Mouse (Mus musculus): ENCODE results near the gene Tgif1. TPM values are rescaled to one million over a fixed set of nuclear protein-coding genes. Genes with fewer than 3 reads are reported as not detected.
A peak's percentile ranks its signal among the peaks of the same experiment; 100 is the strongest.

Gene Tgif1
- total RNA-seq, 2 experiments from 2014 or later, result 2.6 to 4.6 TPM

DNA sequence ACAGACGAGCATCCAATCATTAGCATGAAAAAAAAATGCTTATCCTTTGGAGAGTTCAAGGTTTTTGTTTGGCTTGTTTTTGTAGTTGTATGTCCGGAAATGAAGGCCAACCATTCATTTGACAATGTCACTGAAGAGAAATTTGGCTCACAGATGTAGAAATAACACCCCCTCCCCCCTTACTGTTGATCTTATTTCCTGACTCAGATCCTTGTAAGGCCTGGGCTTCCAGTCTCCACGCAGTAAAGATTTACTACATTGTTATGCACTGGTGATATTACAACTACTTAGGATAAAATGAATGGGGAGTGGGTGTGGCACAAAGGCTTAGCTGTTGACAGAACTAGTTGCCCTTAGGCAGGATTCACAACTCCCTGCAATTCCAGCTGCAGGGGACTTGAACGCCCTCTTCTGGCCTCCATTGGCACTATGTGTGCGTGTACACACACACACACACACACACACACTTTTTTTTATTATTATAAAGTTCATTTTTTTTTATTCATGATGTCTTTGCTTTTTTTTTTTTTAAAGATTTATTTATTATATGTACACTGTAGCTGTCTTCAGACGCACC lies 13.3 kb upstream of the Tgif1 start:
- no peak for DNase-seq

DNA sequence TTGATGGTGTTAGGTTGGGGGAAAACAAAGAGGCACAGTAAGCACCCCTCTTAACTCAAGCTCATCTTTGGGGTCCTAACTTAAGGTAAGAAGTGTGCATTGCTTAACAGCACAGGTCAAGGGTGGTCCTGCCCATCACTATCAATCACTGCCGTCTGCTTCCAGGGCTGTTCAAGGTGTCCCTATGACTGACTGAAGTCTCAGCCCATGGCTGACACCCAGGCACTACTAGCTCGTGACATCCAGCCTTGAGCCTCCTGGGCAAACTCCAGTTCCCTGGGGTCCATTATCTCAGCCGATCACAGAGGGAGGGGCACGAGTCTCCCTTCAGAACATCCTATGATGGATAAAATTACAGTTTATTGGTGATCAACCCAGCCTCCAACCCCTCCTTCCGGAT lies 12.7 kb upstream of the Tgif1 start:
- DNase-seq, result no peak

DNA sequence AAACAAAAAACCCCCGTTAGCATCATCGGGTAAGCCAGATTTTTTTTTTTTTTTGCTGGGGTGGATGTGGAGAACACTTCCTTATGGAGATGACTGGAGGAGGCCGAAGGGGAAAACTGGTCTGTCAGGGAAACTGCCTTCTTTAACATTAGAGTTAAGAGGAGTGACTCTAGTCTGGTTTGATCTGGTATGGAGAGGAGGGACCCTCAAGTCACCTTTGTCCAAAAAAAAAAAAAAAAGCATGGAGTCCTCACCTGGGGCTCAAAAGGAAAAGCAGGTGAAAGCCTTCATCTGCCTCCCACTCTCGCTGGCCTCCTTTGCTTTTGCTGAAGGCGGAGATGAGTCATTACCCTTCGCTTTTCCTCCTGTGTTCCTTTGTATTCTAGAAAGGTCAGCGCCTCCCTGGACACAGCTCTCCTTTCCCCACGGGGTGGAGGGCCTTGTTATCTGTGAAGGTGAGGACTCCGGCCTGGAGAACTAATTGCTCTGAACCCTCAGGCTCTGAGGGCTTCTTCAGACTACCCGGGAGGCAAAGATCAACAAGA lies 11.8 kb upstream of the Tgif1 start:
- no peak for DNase-seq

DNA sequence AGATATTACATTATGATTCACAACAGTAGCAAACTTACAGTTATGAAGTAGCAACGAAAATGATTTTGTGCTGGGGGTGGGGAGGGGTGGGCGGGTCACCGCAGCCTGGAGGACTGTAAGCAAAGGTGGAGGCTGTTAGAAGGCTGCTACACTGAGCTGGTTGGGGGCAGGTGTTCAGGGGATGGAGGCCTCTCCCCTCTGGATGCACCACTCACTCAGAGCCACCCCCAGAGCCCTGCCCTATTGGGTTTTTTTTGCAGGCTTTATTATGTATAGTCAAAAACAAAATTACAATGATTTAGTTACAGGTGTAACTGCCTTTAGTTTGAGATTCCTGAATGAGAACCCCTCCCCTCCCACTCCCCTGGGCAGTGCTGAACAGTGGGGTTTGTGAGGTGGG lies 11.3 kb upstream of the Tgif1 start:
- DNase-seq, result no peak

DNA sequence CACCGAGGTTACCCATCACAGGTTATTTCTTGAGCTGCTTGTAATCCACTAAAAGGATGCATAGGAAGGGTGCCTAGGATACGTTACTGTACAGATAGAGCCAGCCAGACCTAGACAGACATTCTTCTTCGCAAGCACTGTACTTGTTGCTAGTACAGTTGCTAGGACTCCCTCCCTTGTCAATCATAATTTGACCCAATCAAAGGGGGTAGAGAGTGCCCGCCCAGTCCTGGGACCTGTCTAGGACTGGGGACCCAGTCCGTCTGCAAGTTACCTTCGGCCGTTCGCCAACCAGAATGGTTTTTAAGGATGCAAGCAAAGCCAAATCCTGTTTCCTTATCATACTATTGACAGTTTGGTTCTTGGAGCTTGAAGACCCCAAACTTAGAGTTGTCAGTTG lies 10.8 kb upstream of the Tgif1 start:
- DNase-seq, result no peak

DNA sequence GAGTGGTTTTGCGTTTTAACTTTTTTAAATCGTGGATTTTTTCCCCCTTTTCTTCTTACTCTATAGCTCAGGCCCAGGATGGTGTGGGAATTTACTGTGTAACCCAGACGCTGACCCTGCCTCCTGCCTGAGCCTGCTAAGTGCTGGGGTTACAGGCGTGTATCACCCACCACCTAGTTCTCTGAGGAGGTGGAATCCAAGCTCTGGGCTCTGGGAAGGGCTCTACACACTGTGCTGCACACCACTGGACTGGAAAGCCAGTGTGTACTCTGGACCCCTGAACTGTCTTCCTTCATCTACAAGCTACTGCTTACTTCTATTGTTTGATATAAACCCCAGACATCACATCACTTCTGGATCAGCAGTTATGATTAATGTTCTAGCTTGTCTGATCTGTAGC lies 5.5 kb upstream of the Tgif1 start:
- DNase-seq, result no peak

DNA sequence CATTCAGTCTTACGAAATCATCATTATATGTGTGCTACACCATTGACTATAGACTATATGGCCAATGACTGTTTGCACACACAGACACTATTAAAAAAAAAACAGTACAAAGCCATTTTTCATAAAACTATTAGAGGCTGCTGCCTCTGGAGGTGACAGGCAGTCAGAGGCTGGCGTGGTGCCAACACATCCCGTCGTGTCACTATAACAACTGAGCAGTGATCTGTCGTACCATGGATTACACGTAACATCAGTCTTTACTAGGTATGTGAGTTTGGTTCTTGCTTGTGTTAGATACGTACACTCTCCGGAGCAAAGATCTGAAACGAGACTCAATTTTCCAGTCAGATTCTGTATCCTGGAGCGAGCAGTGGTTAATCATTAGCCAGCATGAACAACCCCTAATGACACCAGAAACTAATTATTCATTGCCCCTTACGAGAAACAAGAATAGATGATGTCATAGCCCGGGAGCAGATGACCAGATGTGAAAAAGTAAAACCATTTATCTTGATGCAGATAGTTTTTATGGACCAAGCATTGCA lies 3.6 kb upstream of the Tgif1 start:
- DNase-seq, result no peak

DNA sequence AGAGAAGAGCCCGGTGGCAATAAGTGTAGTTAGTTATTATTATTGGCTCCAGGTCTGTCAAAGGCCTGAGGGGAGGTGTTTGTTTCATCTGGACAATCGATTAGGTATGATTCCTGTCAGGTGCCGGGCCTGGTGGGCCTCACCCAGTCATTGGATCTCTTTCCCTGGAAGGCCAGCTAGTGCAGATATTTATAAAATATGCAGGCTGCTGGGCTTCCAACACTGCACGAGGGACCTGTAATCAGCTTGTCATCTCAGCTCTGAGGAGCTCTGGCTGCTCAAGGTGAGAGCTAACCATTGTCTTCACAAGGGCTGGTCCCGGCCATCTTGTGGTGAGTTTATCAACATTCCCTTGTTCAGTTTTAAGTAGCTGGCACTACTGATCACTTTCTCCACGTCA lies 675 bp upstream of the Tgif1 start:
- peak; percentile 22 to 33 for DNase-seq

DNA sequence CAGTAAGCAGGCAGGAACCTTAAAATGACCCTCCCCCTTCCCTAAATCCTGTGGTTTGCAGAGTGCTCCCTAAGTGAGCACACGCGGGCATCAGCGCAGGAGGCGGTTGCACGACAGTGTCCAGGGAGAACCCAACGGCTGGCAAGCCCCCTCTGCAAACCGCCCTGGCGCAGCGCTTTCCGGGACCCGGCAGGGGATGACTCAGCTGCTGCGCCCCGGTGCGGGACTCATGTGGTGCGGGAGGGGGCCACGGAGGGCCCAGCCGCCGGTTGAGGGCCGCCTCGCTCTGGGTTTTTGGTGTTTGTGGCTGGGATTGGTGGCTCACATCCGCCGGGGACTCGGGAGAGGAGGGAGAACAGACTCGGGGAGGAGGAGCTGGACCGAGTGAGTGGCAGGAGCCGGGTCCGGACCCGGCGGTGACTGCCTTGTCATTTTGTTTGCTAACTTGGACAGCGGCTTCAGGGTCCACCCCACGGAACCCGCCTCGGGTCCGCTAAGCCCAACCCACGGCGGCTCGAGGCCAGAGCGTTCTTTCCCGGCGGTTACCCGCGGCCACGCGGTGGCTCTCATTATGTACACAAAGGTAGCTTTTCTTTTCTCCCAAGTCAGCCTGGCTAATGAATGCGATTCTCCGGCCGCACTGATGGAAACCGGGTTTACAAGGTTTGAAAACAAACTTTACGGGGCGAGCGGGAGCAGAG lies 510 bp downstream of the Tgif1 start:
- DNase-seq, result peak; percentile 90 to 93

DNA sequence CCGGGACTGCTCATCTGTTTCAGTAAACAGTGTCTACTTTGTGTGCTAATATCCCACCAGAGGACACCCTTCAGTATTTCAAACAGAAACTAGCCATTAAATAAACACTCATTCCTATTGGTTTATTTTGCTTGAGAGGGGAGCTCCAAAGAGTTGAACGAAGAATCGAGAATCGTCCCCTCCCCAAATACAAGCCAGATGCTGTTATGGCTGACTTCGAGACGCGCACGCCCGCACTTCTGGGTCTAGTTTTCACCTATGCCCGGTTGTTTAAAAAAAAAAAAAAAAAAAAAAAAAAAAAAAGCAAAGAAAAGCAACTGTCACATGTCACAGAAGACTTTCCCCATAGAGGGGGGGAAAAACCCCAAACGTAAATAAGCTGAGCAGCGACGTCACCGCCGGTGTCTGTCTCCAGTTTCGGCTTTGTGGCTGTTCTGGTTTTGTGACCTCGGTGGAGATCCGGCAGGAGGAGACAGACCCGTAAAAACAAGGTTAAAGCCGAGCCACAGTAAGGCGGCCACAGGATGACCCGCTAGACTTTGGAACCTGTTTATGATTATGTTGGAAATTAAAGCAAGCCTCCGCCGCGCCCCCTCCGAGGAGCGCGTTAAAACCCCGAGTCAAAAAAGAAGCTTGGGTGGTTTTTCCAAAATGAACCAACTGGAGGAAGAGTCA lies 1.2 kb downstream of the Tgif1 start:
- peak; percentile 69 to 75 for DNase-seq

DNA sequence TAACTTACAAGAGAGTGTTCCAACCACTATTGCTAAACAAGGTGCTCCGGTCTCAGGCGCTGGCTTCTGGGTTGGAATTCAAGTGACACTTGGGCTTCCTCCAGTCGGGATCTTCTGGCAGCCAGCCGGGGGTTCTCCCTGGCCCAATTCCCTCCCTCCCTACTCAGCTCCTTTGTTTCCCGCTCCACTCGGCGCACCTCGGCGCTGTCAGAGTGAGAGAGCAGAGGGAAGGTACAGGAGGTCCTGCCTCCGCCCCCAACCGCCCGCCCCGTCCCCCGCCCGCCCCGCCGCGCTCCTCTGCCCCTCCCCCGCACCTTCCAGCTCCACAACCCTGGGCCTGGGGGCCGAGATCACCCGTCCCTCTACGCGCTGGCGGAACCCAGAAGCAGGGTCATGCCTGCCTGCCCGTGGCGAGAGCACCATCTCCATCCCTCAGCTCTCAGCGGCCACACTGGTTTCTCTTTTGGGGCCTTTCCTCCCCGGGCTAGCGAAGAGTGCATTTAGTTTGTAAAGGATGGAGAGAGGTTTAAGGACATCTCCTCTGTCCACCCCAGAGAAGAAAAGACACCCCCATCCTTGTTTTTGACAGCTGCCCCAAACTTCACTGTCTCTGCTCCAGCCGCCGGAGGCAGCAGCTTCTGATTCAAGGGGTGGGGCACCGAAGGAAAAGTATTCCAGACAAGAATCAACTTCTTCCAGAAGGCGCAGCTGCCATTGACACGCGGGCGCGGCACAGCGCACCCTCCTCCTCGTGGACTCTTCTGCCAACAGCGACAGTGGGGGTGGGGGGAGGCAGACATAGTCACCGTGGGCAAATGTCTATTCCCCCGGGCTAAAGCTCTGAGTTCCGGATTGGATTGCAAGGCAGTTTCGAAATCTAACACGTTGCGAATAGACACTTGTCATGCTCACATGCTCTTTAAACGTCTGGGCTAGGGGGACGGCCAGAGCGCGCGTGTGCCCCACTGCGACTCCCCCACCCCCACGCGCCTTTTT lies 2.1 kb downstream of the Tgif1 start:
- DNase-seq, result peak; percentile 82 to 87

DNA sequence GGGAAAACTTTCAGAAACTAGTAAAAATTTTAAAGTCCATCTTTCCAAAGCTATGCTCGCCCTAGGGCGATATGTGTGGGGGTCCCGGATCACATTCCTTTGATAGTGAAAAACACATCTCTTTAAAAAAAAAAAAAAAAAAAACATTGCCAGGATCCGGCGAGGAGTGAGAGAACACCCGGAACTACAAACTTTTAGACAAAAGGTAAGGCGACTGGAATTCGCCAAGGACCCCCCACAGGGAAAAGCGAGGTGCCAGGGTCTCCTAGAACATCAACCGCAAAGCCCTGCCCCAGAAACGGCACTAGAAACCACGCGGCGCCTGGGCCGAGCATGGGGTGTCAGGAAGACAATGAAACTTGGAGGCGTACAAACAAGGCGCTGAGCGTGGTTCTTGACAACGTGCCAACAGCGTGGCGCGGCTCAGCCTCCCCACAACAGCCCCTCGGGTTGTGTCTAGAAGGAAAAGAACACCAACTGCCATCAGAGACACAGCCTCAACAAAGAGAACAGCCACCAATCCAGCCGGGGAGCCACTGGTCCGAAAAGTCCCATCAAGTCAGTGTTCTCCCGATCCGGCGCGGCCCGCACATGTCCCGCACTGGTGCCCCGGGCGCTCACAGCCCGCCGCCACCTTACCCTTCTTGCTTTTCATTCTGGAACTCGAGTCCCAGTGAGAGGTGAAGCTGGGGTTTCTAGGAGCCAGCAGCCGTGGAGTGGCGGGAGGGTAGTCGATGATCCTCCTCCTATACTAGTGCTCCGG lies 2.9 kb downstream of the Tgif1 start:
- peak; percentile 68 to 83 for DNase-seq

DNA sequence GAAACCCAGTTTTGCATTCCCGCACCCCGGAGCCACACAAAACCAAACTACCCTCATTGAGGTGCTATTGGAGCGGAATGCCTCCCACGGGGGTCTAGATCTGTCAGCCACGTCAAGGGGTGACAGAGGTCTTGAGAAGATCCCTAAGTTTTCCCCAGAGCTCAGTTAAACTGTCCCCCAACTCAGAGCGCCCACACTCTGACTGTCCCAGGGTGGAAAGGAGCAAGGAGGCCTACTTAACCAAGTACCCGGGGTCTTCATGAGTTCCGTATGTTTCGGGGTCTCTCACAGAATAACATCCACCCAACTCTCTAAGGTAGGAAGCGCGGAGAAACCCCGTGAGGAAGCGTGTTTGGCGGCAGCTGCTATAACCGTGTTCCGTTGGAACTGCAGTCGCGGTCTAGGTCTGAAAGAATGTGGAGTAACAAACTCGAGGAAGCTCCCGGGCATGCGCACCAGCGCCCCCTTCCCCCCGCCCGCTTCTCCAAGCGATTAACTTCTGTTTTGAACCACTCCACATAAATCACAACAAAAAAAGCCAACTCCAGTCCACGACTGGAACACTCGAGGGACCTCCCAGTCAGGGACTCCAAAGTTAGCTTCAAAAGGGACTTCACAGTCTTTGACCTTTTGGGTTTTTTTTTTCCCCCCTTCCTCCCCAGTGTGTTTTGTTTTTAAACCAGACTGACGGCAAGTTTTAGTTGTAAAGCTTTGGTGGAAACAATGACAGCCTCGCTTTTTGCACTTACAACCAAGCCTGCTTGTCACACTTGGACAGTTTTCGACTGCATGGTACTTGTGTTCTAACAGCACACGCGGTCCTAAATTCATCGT lies 3.7 kb downstream of the Tgif1 start:
- peak; percentile 92 to 94 for DNase-seq

DNA sequence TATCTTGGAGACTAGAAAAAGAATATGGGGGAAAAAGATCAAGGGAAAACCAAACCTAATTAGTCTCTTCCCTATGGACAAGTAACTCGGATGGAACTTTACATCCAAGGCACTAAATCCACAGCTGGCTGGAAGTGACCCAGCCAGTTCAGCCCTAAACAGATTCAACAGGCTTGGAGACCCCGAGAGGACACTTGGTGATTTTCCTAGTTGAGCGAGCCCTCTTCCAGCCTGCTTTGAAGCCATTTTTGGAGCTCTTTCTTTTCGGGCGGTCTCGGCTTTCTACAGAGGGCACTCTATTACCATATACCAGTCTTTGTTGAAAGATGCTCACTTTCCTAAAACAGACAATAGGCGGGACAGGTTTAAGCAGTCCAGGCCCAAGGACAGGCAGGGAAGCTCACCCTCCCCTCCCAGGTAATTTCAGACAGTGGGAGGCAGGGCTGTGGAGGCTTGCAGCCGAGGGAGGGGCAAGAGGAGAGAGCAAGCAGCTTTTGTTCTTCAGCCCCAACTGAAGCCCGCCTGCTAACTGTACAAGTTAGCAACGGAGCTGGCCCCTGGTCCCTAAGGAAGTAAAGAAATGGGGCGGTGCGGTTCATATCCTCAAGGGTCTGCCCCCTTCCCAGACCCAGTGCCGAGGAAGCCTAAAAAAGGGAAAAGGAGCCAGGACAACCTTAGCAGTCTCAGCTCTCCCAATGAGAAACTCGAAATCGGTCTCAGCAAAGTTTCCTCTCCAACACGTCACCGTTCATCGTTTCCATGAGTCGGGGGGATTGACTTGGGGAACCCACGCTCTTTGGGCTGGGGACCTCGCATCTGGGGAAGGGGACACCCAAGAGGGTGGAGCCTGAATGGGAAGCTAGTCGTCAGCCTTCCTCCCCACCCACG lies 4.6 kb downstream of the Tgif1 start:
- DNase-seq, result peak; percentile 66 to 80

DNA sequence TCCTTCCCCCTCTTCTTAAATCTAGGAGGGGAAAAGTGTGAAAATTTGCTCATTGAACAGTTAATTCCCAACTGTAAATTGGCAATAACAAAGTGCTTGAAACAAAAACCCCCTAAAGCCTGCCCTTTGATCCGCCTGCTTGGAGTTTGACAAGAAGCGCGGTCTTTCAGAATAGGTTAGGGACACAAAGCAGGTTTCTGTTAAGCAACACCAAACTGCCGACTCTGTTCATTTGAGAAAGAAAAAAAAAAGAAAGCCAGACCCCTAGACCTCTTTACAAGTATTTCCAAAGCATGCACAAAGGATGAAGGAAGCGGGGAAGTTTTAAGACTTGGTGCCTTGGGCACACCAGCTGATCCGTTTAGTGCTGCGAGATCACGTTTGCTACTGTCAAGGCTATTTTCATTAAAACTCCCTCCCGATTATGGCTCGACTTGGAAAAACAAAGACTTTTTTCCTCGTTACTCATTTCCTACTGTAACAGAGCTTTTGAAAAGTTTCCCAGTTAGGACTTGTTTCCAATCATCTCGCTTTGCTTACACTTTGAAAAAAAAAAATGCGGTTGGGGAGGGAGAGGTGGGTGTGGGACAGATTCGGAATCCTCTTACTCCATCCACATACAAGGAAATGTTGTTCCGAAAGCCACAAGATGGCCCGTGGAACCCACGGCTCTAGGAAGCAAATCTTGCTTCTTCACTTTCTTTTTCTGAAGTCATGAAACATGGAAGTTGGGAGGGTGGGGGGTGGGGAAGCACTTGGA lies 5.4 kb downstream of the Tgif1 start:
- peak; percentile 27 to 47 for DNase-seq

DNA sequence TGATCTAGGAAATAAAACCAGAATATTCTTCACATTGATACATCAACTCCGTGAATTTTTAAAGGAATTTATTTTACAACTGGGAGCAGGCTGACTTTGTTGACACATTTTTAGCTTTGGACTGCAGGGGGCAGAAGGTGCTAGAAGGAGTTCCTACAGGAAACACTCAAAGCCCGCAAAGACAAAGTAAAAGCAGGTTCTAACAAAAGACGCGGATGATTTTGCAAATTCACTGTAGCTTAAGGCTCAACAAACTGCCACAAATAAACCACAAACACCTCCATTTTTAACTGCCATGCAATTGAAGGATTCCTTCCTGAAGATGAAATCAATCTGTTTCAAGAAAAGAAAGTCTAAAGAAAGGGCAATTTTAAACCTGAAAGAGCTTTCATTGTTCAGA lies 6.3 kb downstream of the Tgif1 start:
- peak; percentile 66 to 75 for DNase-seq

DNA sequence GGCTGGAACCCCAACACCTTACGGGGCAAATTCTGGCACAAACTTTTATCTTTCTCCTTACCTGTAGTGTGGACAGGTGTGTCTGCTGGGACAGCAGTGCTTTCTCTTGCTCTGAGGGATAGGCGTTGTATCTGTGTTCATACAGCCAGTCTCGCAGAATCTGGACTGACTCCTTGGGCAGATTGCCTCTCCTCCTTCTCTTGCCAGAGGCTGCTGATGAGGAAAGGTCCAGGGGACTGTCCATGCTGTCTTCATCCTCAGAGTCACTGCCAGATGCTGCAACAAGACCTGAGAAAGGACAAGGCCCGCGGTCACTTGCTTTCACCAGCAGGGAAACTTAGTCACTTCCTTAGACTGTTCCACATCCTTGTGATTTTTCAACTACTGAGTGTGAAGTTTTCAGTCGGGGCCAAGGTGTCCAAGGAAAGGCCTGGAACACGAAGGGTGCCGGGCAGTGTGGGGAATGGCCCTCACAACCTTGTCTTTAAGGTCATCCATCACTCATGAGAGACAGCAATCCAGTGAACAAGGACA lies 7.2 kb downstream of the Tgif1 start:
- DNase-seq, result peak; percentile 15 to 18

DNA sequence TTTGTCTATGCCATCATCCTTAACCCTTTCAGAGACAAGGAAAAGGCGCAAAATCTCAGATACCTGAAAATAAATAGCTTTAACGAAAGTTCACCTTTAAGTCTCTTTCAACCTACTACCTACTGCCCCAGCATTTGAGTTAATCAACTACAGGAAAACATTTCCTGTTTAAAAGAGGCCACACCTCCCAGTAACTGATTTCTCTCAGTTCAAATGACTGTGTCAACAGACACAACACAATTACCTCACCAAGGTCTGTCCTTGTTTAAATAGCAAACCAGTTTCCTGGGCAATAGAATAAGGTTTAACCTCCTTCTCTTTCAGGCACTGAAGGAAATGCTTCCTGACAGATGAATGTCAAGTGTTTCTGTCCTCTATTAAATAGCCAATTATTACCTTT lies 7.8 kb downstream of the Tgif1 start:
- DNase-seq, result no peak

Measured in heart, adult 18-20 months (tissue).